Mouse (Mus musculus): ENCODE data around the gene Mapre3.

DNA sequence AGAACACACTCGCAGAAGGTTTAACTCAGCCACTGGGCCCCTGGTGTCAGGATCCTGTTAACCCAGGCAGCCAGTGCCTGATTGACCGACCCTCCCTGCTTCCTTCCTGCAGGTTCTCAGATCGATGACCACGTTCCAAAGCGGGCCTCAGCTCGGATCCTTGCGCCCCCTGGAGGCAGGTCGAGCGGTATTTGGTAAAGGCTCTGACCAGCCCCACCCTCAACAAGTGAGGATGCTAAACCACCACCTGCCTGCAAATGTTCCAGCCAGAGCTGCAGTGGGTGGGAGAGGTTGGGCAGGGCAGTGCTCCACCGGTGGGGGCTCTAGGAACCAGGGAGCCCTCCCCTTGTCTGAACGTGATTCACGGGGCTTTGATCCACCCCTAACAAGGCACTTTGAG, 18.3 kb upstream of the Mapre3 start:
- TF ChIP-seq CTCF (IDR thresholded peaks at IDR 0.05; ENCODE audit: insufficient read depth, low read length) (peak; percentile 73), POLR2A (IDR thresholded peaks at IDR 0.05; ENCODE audit: borderline replicate concordance, extremely low read depth, low read depth, low read length) (no peak)
